Mouse (Mus musculus) heart, embryonic 10.5 days (tissue): ENCODE data around the gene Sfswap. TPM values are rescaled to one million over a fixed set of nuclear protein-coding genes. Genes with fewer than 3 reads are reported as not detected.

Source experiments
- DNase-seq: peaks from one replicate; pipeline ENCODE4 v3.0.0-alpha.2; 2017; ENCODE audit warnings: low spot score
- H3K27ac ChIP-seq: fragments of 300-500 bp; sonication (generic); 2 replicates; pipeline ENCODE4 v1.5.1; 2016; ENCODE audit warnings: mild to moderate bottlenecking
- H3K27me3 ChIP-seq: fragments of 300-500 bp; sonication (generic); 2 replicates; pipeline ENCODE4 v1.6.1; 2016; ENCODE audit warnings: mild to moderate bottlenecking; ENCODE audit not compliant: poor library complexity, insufficient read depth, severe bottlenecking
- H3K36me3 ChIP-seq: fragments of 300-500 bp; sonication (generic); 2 replicates; pipeline ENCODE4 v1.6.1; 2016; ENCODE audit warnings: mild to moderate bottlenecking, moderate library complexity
- H3K4me1 ChIP-seq: fragments of 300-500 bp; sonication (generic); 2 replicates; pipeline ENCODE4 v1.6.1; 2016; ENCODE audit warnings: mild to moderate bottlenecking
- H3K4me3 ChIP-seq: fragments of 300-500 bp; sonication (generic); 2 replicates; pipeline ENCODE4 v1.5.1; 2016; ENCODE audit warnings: mild to moderate bottlenecking, moderate library complexity
- H3K9me3 ChIP-seq: fragments of 300-500 bp; sonication (generic); 2 replicates; pipeline ENCODE4 v1.6.1; 2016; ENCODE audit warnings: mild to moderate bottlenecking, moderate library complexity
- WGBS: fragments of 180-500 bp; shearing (Covaris S2); methylation state at CpG from one replicate; pipeline ENCODE4 v1.1.7; 2016; 5-methylcytosine and 5-hydroxymethylcytosine counted together
- polyA plus RNA-seq: library from polyadenylated mRNA; unstranded; fragments of >200 nt; fragmentation: Nextera tagmentation; extraction: Ambion mirVana; gene quantifications from 2 replicates; pipeline ENCODE4 v1.2.1, GENCODE M21; 2016

Sfswap gene
- polyA plus RNA-seq, 1 experiment from 2014 or later: 40.3 TPM

- H3K27ac ChIP-seq: peak overlapping the region; percentile 97
- peaks cover 12% of the 10 kb centered on the region for H3K4me1 ChIP-seq
- DNase-seq: no peak
- peaks cover 32% of the 10 kb centered on the region for H3K36me3 ChIP-seq
- peak overlapping the region; percentile 99 for H3K4me3 ChIP-seq
- 1% methylated on average over 44 of the region's 44 CpGs for WGBS
- 0 out of 2 replicates have a peak, but pooled peaks cover 3% of the 10 kb centered on the region for H3K27me3 ChIP-seq
- no peaks in the 10 kb centered on the region for H3K9me3 ChIP-seq
These were observed 650 bp downstream of the Sfswap start for GRCm38 (mm10) chr5:129501671-129502070.

- no peaks in the 10 kb centered on the region for H3K27me3 ChIP-seq
- H3K4me3 ChIP-seq: no peak overlapping the region
- DNase-seq: no peak
- WGBS: 92% methylated on average over 4 of the region's 4 CpGs
- H3K9me3 ChIP-seq: no peaks in the 10 kb centered on the region
- peaks cover 79% of the 10 kb centered on the region for H3K36me3 ChIP-seq
- H3K27ac ChIP-seq: no peak overlapping the region
- peaks cover 11% of the 10 kb centered on the region for H3K4me1 ChIP-seq
These were observed 5.9 kb downstream of the Sfswap start for GRCm38 (mm10) chr5:129506886-129507285.

GRCm38 (mm10) chr5:129518180-129518579 is 17.2 kb downstream of the Sfswap start:
- H3K27me3 ChIP-seq: no peaks in the 10 kb centered on the region
- H3K4me1 ChIP-seq: no peaks in the 10 kb centered on the region
- H3K9me3 ChIP-seq: no peaks in the 10 kb centered on the region
- peaks cover 95% of the 10 kb centered on the region for H3K36me3 ChIP-seq
- WGBS: 83% methylated on average over 4 of the region's 4 CpGs
- no peak for DNase-seq
- no peak overlapping the region for H3K27ac ChIP-seq
- no peak overlapping the region for H3K4me3 ChIP-seq

- Histone ChIP-seq H3K36me3 (peaks cover 95% of the 10 kb centered on the region), H3K27ac (no peak overlapping the region), H3K4me3 (no peak overlapping the region), H3K27me3 (no peaks in the 10 kb centered on the region), H3K9me3 (no peaks in the 10 kb centered on the region), H3K4me1 (no peaks in the 10 kb centered on the region)
- no peak for DNase-seq
- WGBS: 85% methylated on average over 1 of the region's 1 CpGs
These were observed 17.8 kb downstream of the Sfswap start for GRCm38 (mm10) chr5:129518786-129519185.

- 92% methylated on average over 2 of the region's 2 CpGs for WGBS
- Histone ChIP-seq H3K9me3 (no peaks in the 10 kb centered on the region), H3K27me3 (no peaks in the 10 kb centered on the region), H3K27ac (no peak overlapping the region), H3K4me1 (no peaks in the 10 kb centered on the region), H3K36me3 (peaks cover 95% of the 10 kb centered on the region), H3K4me3 (no peak overlapping the region)
- DNase-seq: no peak
These were observed 18.6 kb downstream of the Sfswap start for GRCm38 (mm10) chr5:129519591-129519990.

GRCm38 (mm10) chr5:129521501-129521900 is 20.5 kb downstream of the Sfswap start:
- Histone ChIP-seq H3K4me3 (no peak overlapping the region), H3K4me1 (no peaks in the 10 kb centered on the region), H3K27me3 (no peaks in the 10 kb centered on the region), H3K9me3 (no peaks in the 10 kb centered on the region), H3K36me3 (peaks cover 92% of the 10 kb centered on the region), H3K27ac (no peak overlapping the region)
- WGBS: 93% methylated on average over 7 of the region's 7 CpGs
- DNase-seq: no peak

- H3K27ac ChIP-seq: no peak overlapping the region
- no peak overlapping the region for H3K4me3 ChIP-seq
- DNase-seq: no peak
- no peaks in the 10 kb centered on the region for H3K9me3 ChIP-seq
- H3K36me3 ChIP-seq: peaks cover 92% of the 10 kb centered on the region
- no peaks in the 10 kb centered on the region for H3K27me3 ChIP-seq
- H3K4me1 ChIP-seq: no peaks in the 10 kb centered on the region
- 93% methylated on average over 3 of the region's 3 CpGs for WGBS
These were observed 20.9 kb downstream of the Sfswap start for GRCm38 (mm10) chr5:129521913-129522312.

- Histone ChIP-seq H3K27ac (no peak overlapping the region), H3K36me3 (peaks cover 91% of the 10 kb centered on the region)
- 77% methylated on average over 3 of the region's 3 CpGs for WGBS
These were observed 22.1 kb downstream of the Sfswap start for GRCm38 (mm10) chr5:129523166-129523565.

GRCm38 (mm10) chr5:129524751-129525150 is 23.7 kb downstream of the Sfswap start:
- H3K27me3 ChIP-seq: no peaks in the 10 kb centered on the region
- H3K4me3 ChIP-seq: no peak overlapping the region
- no peaks in the 10 kb centered on the region for H3K9me3 ChIP-seq
- no peak for DNase-seq
- H3K27ac ChIP-seq: no peak overlapping the region
- H3K36me3 ChIP-seq: peaks cover 91% of the 10 kb centered on the region
- no peaks in the 10 kb centered on the region for H3K4me1 ChIP-seq
- 94% methylated on average over 5 of the region's 5 CpGs for WGBS

More at GRCm38 (mm10) chr5:129523166-129523565, 22.1 kb downstream of the Sfswap start:
- no peak for DNase-seq
- Histone ChIP-seq H3K27me3 (no peaks in the 10 kb centered on the region), H3K4me1 (no peaks in the 10 kb centered on the region), H3K9me3 (no peaks in the 10 kb centered on the region), H3K4me3 (no peak overlapping the region)

- Histone ChIP-seq H3K27me3 (no peaks in the 10 kb centered on the region), H3K4me3 (no peak overlapping the region), H3K36me3 (peaks cover 78% of the 10 kb centered on the region), H3K27ac (no peak overlapping the region), H3K4me1 (no peaks in the 10 kb centered on the region), H3K9me3 (no peaks in the 10 kb centered on the region)
- 86% methylated on average over 5 of the region's 5 CpGs for WGBS
- no peak for DNase-seq
These were observed 26.1 kb downstream of the Sfswap start for GRCm38 (mm10) chr5:129527162-129527561.

GRCm38 (mm10) chr5:129529571-129529970 is 28.6 kb downstream of the Sfswap start:
- no peaks in the 10 kb centered on the region for H3K27me3 ChIP-seq
- H3K9me3 ChIP-seq: no peaks in the 10 kb centered on the region
- whole genome bisulfite sequencing: 58% methylated on average over 1 of the region's 1 CpGs
- peaks cover 9% of the 10 kb centered on the region; the same call in 1 of the 2 replicates for H3K4me1 ChIP-seq
- no peak for DNase-seq
- H3K4me3 ChIP-seq: no peak overlapping the region
- H3K36me3 ChIP-seq: peaks cover 74% of the 10 kb centered on the region
- H3K27ac ChIP-seq: no peak overlapping the region

- Histone ChIP-seq H3K4me3 (no peak overlapping the region), H3K36me3 (peaks cover 52% of the 10 kb centered on the region), H3K9me3 (no peaks in the 10 kb centered on the region), H3K27ac (no peak overlapping the region), H3K27me3 (no peaks in the 10 kb centered on the region), H3K4me1 (peaks cover 24% of the 10 kb centered on the region)
- DNase-seq: no peak
- WGBS: 79% methylated on average over 3 of the region's 3 CpGs
These were observed 32.7 kb downstream of the Sfswap start for GRCm38 (mm10) chr5:129533731-129534130.

GRCm38 (mm10) chr5:129534500-129534899 is 33.5 kb downstream of the Sfswap start:
- Histone ChIP-seq H3K27ac (0 out of 2 replicates have a peak overlapping the region, but pooled peaks have one; percentile 4), H3K9me3 (no peaks in the 10 kb centered on the region), H3K36me3 (peaks cover 48% of the 10 kb centered on the region), H3K27me3 (no peaks in the 10 kb centered on the region), H3K4me3 (no peak overlapping the region), H3K4me1 (peaks cover 24% of the 10 kb centered on the region)
- DNase-seq: no peak
- whole genome bisulfite sequencing: 71% methylated on average over 2 of the region's 2 CpGs

GRCm38 (mm10) chr5:129535021-129535420 is 34.0 kb downstream of the Sfswap start:
- Histone ChIP-seq H3K27me3 (no peaks in the 10 kb centered on the region), H3K27ac (no peak overlapping the region), H3K36me3 (peaks cover 48% of the 10 kb centered on the region), H3K9me3 (no peaks in the 10 kb centered on the region), H3K4me1 (peaks cover 24% of the 10 kb centered on the region), H3K4me3 (no peak overlapping the region)
- WGBS: 92% methylated on average over 2 of the region's 2 CpGs
- DNase-seq: no peak
